Mouse (Mus musculus) bone marrow macrophage, adult 2 months (primary cell): ENCODE results near the gene Cadm4.

ENCODE experiments used
- CTCF ChIP-seq: IDR thresholded peaks from 2 replicates; pipeline ENCODE4 v1.5.1; 2012; ENCODE audit warnings: low read depth, mild to moderate bottlenecking, low read length, moderate library complexity
- POLR2A ChIP-seq: IDR thresholded peaks from 2 replicates; pipeline ENCODE4 v1.6.1; 2012; ENCODE audit warnings: mild to moderate bottlenecking, low read depth, low read length, borderline replicate concordance

DNA sequence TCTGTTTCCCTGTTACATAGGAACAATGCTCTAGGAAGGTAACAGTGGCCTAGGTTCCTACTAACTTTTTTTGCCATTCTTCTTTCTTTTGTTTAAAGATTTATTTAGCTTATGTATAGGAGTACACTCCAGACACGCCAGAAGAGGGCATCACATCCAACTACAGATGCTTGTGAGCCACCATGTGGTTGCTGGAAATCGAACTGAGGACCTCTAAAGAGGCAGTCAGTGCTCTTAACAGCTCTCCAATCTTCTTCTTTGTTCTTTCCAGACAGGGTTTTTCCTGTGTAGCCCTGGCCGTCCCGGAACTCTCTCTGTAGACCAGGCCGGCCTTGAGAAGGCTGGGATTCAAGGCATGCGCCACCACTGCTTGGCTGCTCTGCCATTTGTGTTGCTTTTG, 43.2 kb downstream of the Cadm4 start:
- TF ChIP-seq CTCF (no peak), POLR2A (no peak)
